In genomic region chr12:12220755-12221496, GRCm38 (mm10) we compare ENCODE assay signal across 12 mouse cellular contexts. TPM values are rescaled to one million over a fixed set of nuclear protein-coding genes. Genes with fewer than 3 reads are reported as not detected.
DNase-seq lines count a peak whose midpoint lies in the region; ATAC-seq lines count a peak whose summit lies in the region.
"Had no signal": no experiment of that assay in that cellular context is flagged by ENCODE, and none has a peak within 500 bp of the region (broad histone marks: within the 10 kb centered on the region; RNA-seq: fewer than 3 reads in every experiment).

No protein-coding gene starts in this region.

- peaks cover 2% of the 10 kb centered on the region; the same call in 1 of the 2 replicates for H3K4me1 ChIP-seq in heart, embryonic 15.5 days (replicated peaks)
- H3K4me1 ChIP-seq in midbrain, embryonic 16.5 days (ENCODE audit: control insufficient read depth, insufficient read depth, low read length), result peaks cover 5% of the 10 kb centered on the region
- H3K4me1 ChIP-seq in midbrain, embryonic 15.5 days, result peaks cover 5% of the 10 kb centered on the region; the same call in 1 of the 2 replicates
- no peaks in the 10 kb centered on the region for H3K4me1 ChIP-seq in kidney, embryonic 15.5 days
- H3K4me1 ChIP-seq: liver, embryonic 13.5 days had no signal

- 45% methylated on average over 8 of the region's 8 CpGs for WGBS in heart, embryonic 15.5 days
- WGBS in midbrain, embryonic 16.5 days, result 68% methylated on average over 8 of the region's 8 CpGs
- 79% methylated on average over 8 of the region's 8 CpGs for WGBS in midbrain, embryonic 15.5 days
- 69% methylated on average over 8 of the region's 8 CpGs for WGBS in kidney, embryonic 15.5 days

- 0 out of 2 replicates have a peak, but pooled peaks have one; percentile 41 for ATAC-seq in heart, embryonic 15.5 days (replicated peaks; ENCODE audit: insufficient number of reproducible peaks, insufficient read depth, low FRiP score, low read depth)
- peak; percentile 50; the same call in 1 of the 2 replicates for ATAC-seq in midbrain, embryonic 16.5 days
- ATAC-seq in midbrain, embryonic 15.5 days (replicated peaks), result no peak; the same call in 1 of the 2 replicates
- no peak for ATAC-seq in kidney, embryonic 15.5 days (replicated peaks; ENCODE audit: low FRiP score)
- ATAC-seq: Patski had no signal

- DNase-seq in heart, adult 8-10 months (ENCODE audit: low spot score), result no peak
- DNase-seq in layer of hippocampus, postnatal 14 days (ENCODE audit: low spot score in 2 of 2), result peak; percentile 69 to 91
- peak; percentile 83 for DNase-seq in telencephalon, adult 2 months (ENCODE audit: low read depth, low spot score)
- no peak for DNase-seq in cerebellum, adult 11-12 months
- DNase-seq: adrenal gland, postnatal 25 days; heart, postnatal 14 days; liver, embryonic 13.5 days had no signal

- H3K9ac ChIP-seq in heart, embryonic 15.5 days, result no peak overlapping the region
- no peak overlapping the region for H3K9ac ChIP-seq in midbrain, embryonic 16.5 days (ENCODE audit: low read depth, low read length)
- H3K9ac ChIP-seq in midbrain, embryonic 15.5 days, result no peak overlapping the region
- no peak overlapping the region for H3K9ac ChIP-seq in kidney, embryonic 15.5 days
- H3K9ac ChIP-seq: liver, embryonic 13.5 days had no signal

- H3K9me3 ChIP-seq in heart, embryonic 15.5 days (replicated peaks), result no peaks in the 10 kb centered on the region
- no peaks in the 10 kb centered on the region for H3K9me3 ChIP-seq in midbrain, embryonic 16.5 days (replicated peaks; ENCODE audit: control insufficient read depth, low read length, poor library complexity, severe bottlenecking)
- no peaks in the 10 kb centered on the region for H3K9me3 ChIP-seq in midbrain, embryonic 15.5 days
- no peaks in the 10 kb centered on the region for H3K9me3 ChIP-seq in kidney, embryonic 15.5 days (replicated peaks)
- H3K9me3 ChIP-seq: liver, embryonic 13.5 days had no signal

- no peak overlapping the region for H3K4me3 ChIP-seq in heart, embryonic 15.5 days
- H3K4me3 ChIP-seq in midbrain, embryonic 16.5 days (ENCODE audit: low read depth, low read length), result no peak overlapping the region
- H3K4me3 ChIP-seq in midbrain, embryonic 15.5 days, result no peak overlapping the region
- H3K4me3 ChIP-seq in kidney, embryonic 15.5 days (replicated peaks), result no peak overlapping the region
- H3K4me3 ChIP-seq: liver, embryonic 13.5 days had no signal

- no peak overlapping the region for H3K27ac ChIP-seq in heart, embryonic 15.5 days
- H3K27ac ChIP-seq in midbrain, embryonic 16.5 days (ENCODE audit: low read length), result peak overlapping the region; percentile 7; the same call in 1 of the 2 replicates
- H3K27ac ChIP-seq in midbrain, embryonic 15.5 days, result no peak overlapping the region
- no peak overlapping the region for H3K27ac ChIP-seq in kidney, embryonic 15.5 days
- H3K27ac ChIP-seq: liver, embryonic 13.5 days had no signal

- H3K27me3 ChIP-seq in heart, embryonic 15.5 days, result no peaks in the 10 kb centered on the region
- no peaks in the 10 kb centered on the region for H3K27me3 ChIP-seq in midbrain, embryonic 16.5 days (ENCODE audit: control insufficient read depth, insufficient read depth, low read depth, low read length)
- H3K27me3 ChIP-seq in midbrain, embryonic 15.5 days (replicated peaks), result no peaks in the 10 kb centered on the region
- no peaks in the 10 kb centered on the region for H3K27me3 ChIP-seq in kidney, embryonic 15.5 days
- H3K27me3 ChIP-seq: liver, embryonic 13.5 days; Patski had no signal

- H3K36me3 ChIP-seq in heart, embryonic 15.5 days, result no peaks in the 10 kb centered on the region
- H3K36me3 ChIP-seq in midbrain, embryonic 16.5 days (ENCODE audit: control insufficient read depth, insufficient read depth, low read length), result no peaks in the 10 kb centered on the region
- H3K36me3 ChIP-seq in midbrain, embryonic 15.5 days (replicated peaks), result no peaks in the 10 kb centered on the region
- H3K36me3 ChIP-seq in kidney, embryonic 15.5 days, result no peaks in the 10 kb centered on the region
- H3K36me3 ChIP-seq: liver, embryonic 13.5 days had no signal

- H3K4me2 ChIP-seq in heart, embryonic 15.5 days, result no peak overlapping the region
- no peak overlapping the region for H3K4me2 ChIP-seq in midbrain, embryonic 16.5 days (ENCODE audit: low read length)
- H3K4me2 ChIP-seq in midbrain, embryonic 15.5 days, result no peak overlapping the region
- H3K4me2 ChIP-seq in kidney, embryonic 15.5 days, result no peak overlapping the region
- H3K4me2 ChIP-seq: liver, embryonic 13.5 days had no signal

RNA-seq across cellular contexts. Expression of gene Fam49a, which starts 41.0 kb away (rescaled TPM):
- polyA plus RNA-seq in heart, embryonic 15.5 days (2015; fragmentation: Nextera tagmentation; extraction: Ambion mirVana), result 22.3 and 23.9 TPM in 2 replicates
- 1 to 10 TPM; 6.3 to 8.3 (median 6.8) TPM for total RNA-seq in heart, adult 8-10 months (2022)
- polyA plus RNA-seq in midbrain, embryonic 16.5 days (2015; fragmentation: Nextera tagmentation; extraction: Ambion mirVana), result 68.5 and 72.1 TPM in 2 replicates
- 46.4 and 48.4 TPM in 2 replicates for polyA plus RNA-seq in midbrain, embryonic 15.5 days (2015; fragmentation: Nextera tagmentation; extraction: Ambion mirVana)
- total RNA-seq in layer of hippocampus, postnatal 14 days (2021), result 100 to 1,000 TPM; 203 to 209 TPM
- 6.2 and 6.8 TPM in 2 replicates for polyA plus RNA-seq in kidney, embryonic 15.5 days (2015; fragmentation: Nextera tagmentation; extraction: Ambion mirVana)

Comparison
In these comparisons a context has a peak if more than half of its experiments do, and no peak if none do; other contexts are left out.
1. ATAC-seq: peak in heart, embryonic 15.5 days (single experiment) and midbrain, embryonic 16.5 days (single experiment); none in midbrain, embryonic 15.5 days (single experiment) and kidney, embryonic 15.5 days (single experiment).
2. DNase-seq: peak in layer of hippocampus, postnatal 14 days (2 of 2) and telencephalon, adult 2 months (single experiment); none in heart, adult 8-10 months (single experiment) and cerebellum, adult 11-12 months (single experiment).